Mouse (Mus musculus) heart, adult 2 months (tissue): ENCODE results near the gene Setd7.

Experiments used
- CTCF ChIP-seq: fragments of 200-600 bp; IDR thresholded peaks from 2 replicates; pipeline ENCODE4 v1.8.1; 2022; ENCODE audit warnings: antibody characterized with exemption, mild to moderate bottlenecking, moderate library complexity
- POLR2A ChIP-seq: fragments of 200-500 bp; IDR thresholded peaks from 2 replicates; pipeline ENCODE4 v1.6.1; 2011; ENCODE audit warnings: mild to moderate bottlenecking, low read depth, low read length, control low read depth; ENCODE audit not compliant: insufficient read depth

DNA sequence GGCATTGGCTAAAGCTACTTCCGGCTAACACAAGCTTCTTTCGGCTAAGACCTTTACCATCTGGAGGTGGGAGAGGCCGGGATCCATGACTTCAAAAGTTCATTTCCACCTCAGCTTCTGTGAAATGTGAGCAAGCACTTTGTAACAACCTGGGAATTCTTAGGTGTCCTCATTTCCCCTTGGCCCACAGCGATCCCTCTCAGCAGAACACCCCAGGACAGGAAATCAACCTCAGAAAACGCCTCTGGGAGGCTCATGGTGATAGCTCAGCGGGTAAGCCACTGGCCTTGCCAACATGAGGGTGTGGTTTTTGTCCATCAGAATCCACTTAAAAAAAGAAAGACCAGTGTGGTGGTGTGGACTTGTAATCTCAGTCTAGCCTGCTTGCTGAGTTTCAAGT, 13.1 kb downstream of the Setd7 start:
- TF ChIP-seq POLR2A (no peak), CTCF (no peak)
